Mouse (Mus musculus): ENCODE results near the gene Sos2.
"Not testable (repeated sequence)": the region's sequence is repeated elsewhere in the genome, so short reads cannot be mapped to it uniquely, and the experiment has no call there.

The Sos2 gene

GRCm38 (mm10) chr12:69569926-69570325 is 111.7 kb downstream of the Sos2 start:
- DNase-seq (ENCODE audit: low spot score in 2 of 2), result no peak

DNA sequence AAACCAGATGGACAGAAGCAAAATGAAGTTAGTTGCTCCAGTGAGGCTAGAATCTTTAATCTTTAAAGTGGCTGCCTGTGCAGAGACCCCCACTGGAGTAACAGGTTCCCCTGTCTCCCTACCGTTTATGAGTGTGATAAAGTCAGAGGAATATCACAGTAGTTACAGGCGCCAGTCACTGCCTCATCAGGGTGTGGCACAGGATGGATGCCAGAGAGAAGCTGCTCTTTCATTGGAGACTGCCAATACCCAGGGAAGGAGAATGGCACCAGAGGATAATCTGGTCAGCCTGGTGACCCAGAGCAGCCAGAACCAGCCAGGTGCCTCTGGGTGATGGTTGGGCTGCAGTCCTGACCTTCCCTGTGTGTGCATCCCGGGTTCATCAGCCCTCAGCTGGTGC is 113.4 kb downstream of the Sos2 start:
- DNase-seq (ENCODE audit: low spot score in 2 of 2), result no peak

- DNase-seq (ENCODE audit: low spot score in 2 of 2), result not testable (repeated sequence)
Observed at GRCm38 (mm10) chr12:69561006-69561405, 120.6 kb downstream of the Sos2 start.

DNA sequence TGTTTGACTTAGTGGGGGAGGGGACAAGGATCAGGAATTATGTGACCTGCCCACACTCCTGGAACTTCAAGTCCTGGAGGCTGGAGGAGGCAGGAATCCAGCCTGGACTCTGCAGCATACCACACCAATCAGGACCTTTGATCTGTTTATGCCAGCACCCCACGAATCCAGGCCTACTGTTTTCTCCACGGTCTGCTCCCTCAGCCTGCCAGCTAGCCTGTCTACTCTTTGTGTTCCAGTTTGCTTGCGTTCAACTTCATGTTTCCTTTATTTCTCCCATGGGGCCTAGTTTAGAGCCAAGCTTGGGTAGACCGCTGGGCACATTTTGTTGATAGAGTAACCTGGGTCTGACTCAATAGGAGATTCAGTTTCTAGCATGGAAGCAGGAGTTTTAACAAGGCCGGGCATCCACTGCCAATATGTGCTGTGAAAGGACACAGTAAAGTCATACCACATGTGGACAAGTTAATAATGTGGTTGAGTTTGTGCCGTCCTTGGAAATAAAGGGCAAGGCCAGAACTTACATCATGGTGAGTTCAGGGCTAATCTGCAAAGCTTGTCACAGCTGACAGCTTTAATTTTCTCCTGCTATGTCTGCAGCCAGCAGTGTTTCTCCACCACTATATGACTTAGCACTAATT is 125.3 kb downstream of the Sos2 start:
- no peak for DNase-seq (ENCODE audit: low spot score in 2 of 2)

DNA sequence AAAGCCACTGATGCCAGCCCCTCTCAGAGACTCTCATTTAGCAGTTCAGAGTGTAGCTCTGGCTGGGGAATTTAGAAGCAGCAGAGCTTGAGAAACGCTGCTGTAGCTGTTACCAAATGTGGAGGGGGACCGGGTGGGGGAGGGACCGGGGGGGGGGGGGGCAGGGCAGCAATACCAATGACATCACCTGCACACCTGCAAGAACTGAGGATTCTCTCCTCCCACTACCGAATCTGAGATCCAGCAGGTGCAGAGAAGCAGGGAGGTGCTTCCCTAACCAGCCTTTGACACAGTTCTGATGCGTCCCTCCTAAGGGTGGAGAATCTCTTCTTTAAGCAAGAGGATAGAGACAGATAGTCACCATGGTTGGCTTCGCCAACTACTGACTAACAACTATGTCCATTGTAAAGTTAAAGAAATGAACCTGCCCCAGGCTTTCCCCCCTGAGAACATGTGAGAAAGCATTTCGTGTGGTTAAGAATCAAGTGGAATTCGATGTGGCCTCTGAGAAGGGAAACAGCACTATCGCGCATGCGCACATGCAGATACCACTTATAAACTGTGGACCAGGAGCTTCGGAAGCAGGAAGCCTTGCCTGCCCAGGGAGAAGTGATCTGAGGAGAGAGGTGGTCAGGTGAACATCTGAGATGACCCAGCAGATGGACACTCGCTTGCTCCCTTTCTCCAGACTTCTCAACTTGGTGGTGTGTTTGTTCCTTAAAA is 136.0 kb downstream of the Sos2 start:
- DNase-seq (ENCODE audit: low spot score in 2 of 2), result no peak

DNA sequence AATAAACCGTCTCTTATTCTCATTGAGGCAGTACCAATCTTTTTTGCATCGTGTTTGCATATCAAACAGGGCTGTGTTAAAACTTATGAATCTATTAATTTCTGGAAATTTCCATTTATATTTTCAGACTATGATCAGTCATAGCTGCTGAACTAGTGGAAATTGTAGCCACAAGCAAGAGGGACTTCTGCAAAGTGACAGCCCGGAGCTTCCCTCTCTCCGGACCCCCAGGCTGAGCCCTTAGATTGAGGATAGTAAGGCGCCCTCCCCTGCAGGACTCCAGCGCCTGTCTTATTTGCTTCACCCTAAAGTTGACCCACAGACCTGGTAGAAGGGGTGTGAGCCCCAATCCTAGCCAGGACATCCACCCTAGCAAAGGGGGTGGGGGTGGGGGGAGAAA is 136.7 kb downstream of the Sos2 start:
- no peak for DNase-seq (ENCODE audit: low spot score in 2 of 2)

DNA sequence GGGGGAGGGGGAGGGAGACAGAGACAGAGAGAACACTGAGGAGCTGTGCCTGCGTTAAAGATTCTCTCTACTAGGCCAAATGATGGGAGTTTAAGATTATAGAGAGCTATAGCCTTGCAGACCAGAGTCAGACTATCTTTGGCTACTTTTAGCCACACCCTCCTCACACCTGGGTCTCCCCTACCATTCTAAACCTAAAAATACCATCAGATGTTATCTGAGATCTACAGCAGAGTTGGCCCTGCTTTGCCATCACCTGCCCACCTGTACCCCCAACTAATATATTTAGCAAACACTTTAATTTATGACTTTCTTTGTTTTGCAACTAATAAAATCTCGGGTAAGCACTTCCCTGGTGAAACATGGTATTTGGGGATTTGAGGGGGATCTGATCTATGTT is 137.1 kb downstream of the Sos2 start:
- DNase-seq (ENCODE audit: low spot score in 2 of 2), result no peak

DNA sequence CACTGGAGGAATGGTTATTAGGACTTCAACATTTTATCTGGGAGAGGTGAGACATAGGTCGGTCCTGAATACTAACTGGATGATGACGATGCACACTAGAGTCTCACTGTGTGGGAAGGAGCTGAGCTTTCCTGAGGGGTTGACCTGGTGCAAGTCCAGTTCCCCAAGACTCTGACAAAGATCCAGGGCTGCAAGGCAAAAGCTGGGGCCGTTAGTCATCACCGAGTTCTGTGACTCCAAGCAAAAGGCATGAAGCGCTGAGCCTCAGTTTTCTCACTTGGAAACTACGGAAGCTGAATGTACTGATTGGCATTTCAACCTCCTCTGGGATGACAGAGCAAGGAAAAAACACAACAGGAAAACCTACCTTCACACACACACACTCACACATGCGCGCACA is 139.3 kb downstream of the Sos2 start:
- DNase-seq (ENCODE audit: low spot score in 2 of 2), result no peak

DNA sequence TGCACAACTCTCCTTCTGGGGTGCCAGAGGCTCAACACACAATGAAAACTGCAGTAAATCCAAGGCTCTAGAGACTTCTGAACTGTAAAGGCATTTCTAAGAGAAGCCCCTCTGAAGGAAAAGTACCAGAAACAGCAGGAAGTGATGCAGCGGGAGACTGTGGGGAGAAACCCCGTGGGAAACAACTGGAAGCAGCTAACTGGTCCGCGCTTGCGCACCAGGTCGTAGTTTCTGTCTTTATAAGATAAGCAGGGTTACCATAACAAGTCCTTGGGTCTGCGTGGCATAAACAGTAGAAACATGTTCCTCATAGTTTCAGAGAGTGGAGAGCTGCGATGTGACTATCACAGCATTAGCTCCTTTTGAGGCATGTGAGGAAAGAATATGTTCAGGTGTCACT is 140.0 kb downstream of the Sos2 start:
- DNase-seq (ENCODE audit: low spot score in 2 of 2), result peak; percentile 41 to 45

DNA sequence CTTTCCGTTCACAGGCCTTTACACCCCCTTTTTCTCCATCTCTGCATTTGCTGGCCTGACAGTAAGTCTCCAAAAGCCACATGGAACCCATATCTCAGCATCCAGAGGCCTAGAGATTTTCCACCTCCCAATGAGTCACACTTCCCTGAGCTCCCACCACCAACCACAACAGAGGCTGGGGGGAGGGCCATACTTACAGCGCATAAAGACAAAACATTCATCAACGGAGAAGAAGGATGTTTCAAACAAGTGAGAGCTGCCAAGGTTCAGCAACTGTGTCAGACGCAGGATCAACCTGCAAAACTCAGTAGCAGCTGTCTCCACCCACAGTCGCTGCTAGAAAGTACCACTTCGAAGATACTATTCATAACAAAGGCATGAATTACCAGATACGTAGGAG is 142.3 kb downstream of the Sos2 start:
- no peak for DNase-seq (ENCODE audit: low spot score in 2 of 2)

- DNase-seq (ENCODE audit: low spot score in 2 of 2), result peak; percentile 28 to 29
Observed at GRCm38 (mm10) chr12:69538362-69538950, 143.2 kb downstream of the Sos2 start.

DNA sequence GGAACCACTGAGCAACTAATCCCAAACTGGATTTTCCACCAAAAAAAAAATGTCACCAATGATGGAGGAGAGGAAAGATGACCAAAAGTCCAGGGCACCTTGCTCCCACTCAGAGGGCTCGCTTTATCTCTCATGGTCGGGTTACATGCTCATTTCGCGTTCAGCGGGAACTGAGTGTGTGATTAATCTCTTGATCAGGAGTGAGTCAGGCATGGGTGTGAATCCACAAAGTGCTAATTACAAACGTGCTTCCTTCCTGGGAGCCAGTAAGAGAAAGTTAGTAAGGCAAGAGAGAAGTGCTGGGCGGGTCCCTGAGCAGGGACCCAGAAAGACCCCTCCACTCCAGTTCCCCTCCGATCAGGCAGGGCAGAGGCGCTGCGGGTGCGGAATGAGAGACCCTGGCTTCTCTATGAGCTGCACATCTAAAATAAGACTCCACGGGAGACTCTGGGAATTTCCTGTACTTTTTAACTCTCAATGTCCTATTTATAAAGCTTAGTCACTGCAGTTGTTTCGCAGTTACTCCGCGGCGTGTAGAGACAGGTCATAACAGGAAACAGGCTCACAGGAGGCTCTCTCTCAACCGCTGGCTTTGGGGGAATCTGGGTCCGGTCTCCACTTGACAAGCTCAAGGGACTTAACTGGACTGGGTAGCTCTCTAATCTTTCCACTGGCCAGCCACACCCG is 143.8 kb downstream of the Sos2 start:
- DNase-seq (ENCODE audit: low spot score in 2 of 2), result peak; percentile 79 to 81

DNA sequence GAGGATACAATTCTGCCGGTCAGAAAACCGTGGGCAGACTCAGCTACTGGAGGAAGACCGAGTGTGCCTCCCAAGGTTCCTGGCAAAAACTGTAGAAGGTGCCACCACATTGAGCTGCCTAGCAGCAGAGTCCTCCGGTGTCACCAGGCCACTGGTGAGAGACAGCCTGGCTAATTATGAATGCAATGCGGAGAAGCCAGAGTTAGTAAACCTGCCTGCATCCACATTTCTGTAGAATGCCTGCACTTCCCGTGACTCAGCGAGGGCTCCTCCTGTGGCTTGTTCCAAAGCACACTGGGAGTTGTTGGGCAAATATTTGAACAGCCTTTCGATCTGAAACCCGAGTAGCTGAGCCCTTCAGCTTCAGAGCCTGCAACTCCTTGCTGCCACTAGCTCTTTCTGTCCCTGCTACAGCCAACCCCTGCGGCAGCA is 144.4 kb downstream of the Sos2 start:
- peak; percentile 47 to 59 for DNase-seq (ENCODE audit: low spot score in 2 of 2)

DNA sequence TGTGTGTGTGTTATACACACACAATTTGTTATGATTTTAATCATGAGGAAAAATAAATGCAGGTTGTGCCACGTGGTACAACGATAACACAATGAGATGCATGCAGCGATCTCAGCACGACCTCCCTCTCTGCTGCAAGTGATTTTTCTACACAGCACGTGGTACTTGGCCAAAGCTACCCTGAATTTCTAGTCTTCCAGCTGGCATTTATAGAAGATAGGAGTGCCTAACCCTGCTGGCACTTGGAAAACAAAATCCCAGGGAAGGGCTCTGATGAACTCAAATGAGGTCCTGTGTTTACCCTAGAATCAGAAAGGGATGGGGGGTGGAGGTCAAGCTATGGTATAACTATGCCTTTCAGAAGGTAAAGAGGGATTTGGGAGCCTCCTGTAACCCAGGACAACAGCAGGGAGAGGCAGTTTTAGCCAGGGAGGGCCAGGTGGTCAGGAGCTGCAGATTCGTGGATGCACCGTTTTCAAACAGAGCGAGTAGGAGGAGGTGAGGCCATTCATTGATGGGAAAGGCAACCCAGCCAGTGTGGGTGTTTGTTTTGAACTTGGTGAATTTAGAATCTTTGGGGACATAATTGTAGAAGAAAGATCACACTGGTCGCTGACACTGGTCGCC is 144.9 kb downstream of the Sos2 start:
- DNase-seq (ENCODE audit: low spot score in 2 of 2), result no peak
